In genomic region chr2:122762991-122763390, GRCm38 (mm10) we compare ENCODE assay signal across 30 mouse cellular contexts. TPM values are rescaled to one million over a fixed set of nuclear protein-coding genes. Genes with fewer than 3 reads are reported as not detected.
DNase-seq lines count a peak whose midpoint lies in the region; ATAC-seq lines count a peak whose summit lies in the region.
"Had no signal": no experiment of that assay in that cellular context is flagged by ENCODE, and none has a peak within 500 bp of the region (broad histone marks: within the 10 kb centered on the region; RNA-seq: fewer than 3 reads in every experiment).

No protein-coding gene starts in this region.

- H3K4me1 ChIP-seq in kidney, embryonic 16.5 days (ENCODE audit: insufficient read depth, low read length): no peaks in the 10 kb centered on the region; the same call in 1 of the 2 replicates
- peaks cover 5% of the 10 kb centered on the region; the same call in 1 of the 2 replicates for H3K4me1 ChIP-seq in kidney, embryonic 15.5 days
- 0 out of 2 replicates have a peak, but pooled peaks cover 6% of the 10 kb centered on the region for H3K4me1 ChIP-seq in liver, embryonic 12.5 days

- no peak overlapping the region for H3K4me3 ChIP-seq in kidney, embryonic 16.5 days (ENCODE audit: low read length)
- H3K4me3 ChIP-seq in kidney, embryonic 15.5 days (replicated peaks): no peak overlapping the region
- no peak overlapping the region for H3K4me3 ChIP-seq in liver, embryonic 12.5 days
- H3K4me3 ChIP-seq: embryonic facial prominence, embryonic 10.5 days; embryonic facial prominence, embryonic 13.5 days; erythroblast, embryonic 14.5 days; forebrain, embryonic 12.5 days had no signal

- no peaks in the 10 kb centered on the region for H3K36me3 ChIP-seq in kidney, embryonic 16.5 days (ENCODE audit: insufficient read depth, low read length)
- no peaks in the 10 kb centered on the region for H3K36me3 ChIP-seq in kidney, embryonic 15.5 days
- H3K36me3 ChIP-seq in liver, embryonic 12.5 days: no peaks in the 10 kb centered on the region
- H3K36me3 ChIP-seq: embryonic facial prominence, embryonic 10.5 days; embryonic facial prominence, embryonic 13.5 days; forebrain, embryonic 12.5 days; G1E had no signal

- 56% methylated on average over 3 of the region's 3 CpGs for WGBS in kidney, embryonic 16.5 days
- WGBS in kidney, embryonic 15.5 days: 63% methylated on average over 3 of the region's 3 CpGs
- WGBS in liver, embryonic 12.5 days (ENCODE audit: insufficient replicate concordance): 45% methylated on average over 3 of the region's 3 CpGs

- H3K9me3 ChIP-seq in kidney, embryonic 16.5 days (ENCODE audit: low read length): no peaks in the 10 kb centered on the region
- no peaks in the 10 kb centered on the region for H3K9me3 ChIP-seq in kidney, embryonic 15.5 days (replicated peaks)
- no peaks in the 10 kb centered on the region for H3K9me3 ChIP-seq in liver, embryonic 12.5 days (replicated peaks)
- H3K9me3 ChIP-seq: embryonic facial prominence, embryonic 10.5 days; embryonic facial prominence, embryonic 13.5 days; forebrain, embryonic 12.5 days; G1E had no signal

- peak; percentile 94 for DNase-seq in heart, adult 11 months
- DNase-seq in heart, adult 9 months (ENCODE audit: low spot score in 2 of 2): no peak
- DNase-seq in kidney, adult 9 months: no peak
- peak; percentile 17 for DNase-seq in kidney, postnatal 14 days
- DNase-seq: adrenal gland, postnatal 10 days; adrenal gland, postnatal 36 days; B cell, adult 2 months; cerebellum, adult 11-12 months; cerebellum, adult 8-10 months; cerebellum, postnatal 10 days; cerebellum, postnatal 36 days; embryo, embryonic 11 days; gastrocnemius, postnatal 14 days; heart, postnatal 4 days had no signal

- H3K27ac ChIP-seq in kidney, embryonic 16.5 days (ENCODE audit: low read length): no peak overlapping the region
- H3K27ac ChIP-seq in kidney, embryonic 15.5 days: no peak overlapping the region; the same call in 1 of the 2 replicates
- H3K27ac ChIP-seq in liver, embryonic 12.5 days: no peak overlapping the region
- H3K27ac ChIP-seq: embryonic facial prominence, embryonic 10.5 days; embryonic facial prominence, embryonic 13.5 days; forebrain, embryonic 12.5 days; hindbrain, embryonic 14.5 days; hindbrain, postnatal 0 days had no signal

- ATAC-seq in kidney, embryonic 16.5 days (ENCODE audit: low FRiP score, low TSS enrichment): peak; percentile 39; the same call in 1 of the 2 replicates
- ATAC-seq in kidney, embryonic 15.5 days (replicated peaks; ENCODE audit: low FRiP score): no peak; the same call in 1 of the 2 replicates
- 0 out of 2 replicates have a peak, but pooled peaks have one; percentile 9 for ATAC-seq in megakaryocyte progenitor cell, adult 5-6 weeks (replicated peaks; ENCODE audit: poor library complexity)
- no peak for ATAC-seq in liver, embryonic 12.5 days
- ATAC-seq: forebrain, embryonic 16.5 days; hindbrain, postnatal 0 days; inflammation-experienced regulatory T-cells, adult 6 months; intestine, embryonic 16.5 days; Patski had no signal

- no peak overlapping the region for H3K4me2 ChIP-seq in kidney, embryonic 16.5 days (replicated peaks; ENCODE audit: low read depth, low read length)
- H3K4me2 ChIP-seq in kidney, embryonic 15.5 days: no peak overlapping the region
- no peak overlapping the region for H3K4me2 ChIP-seq in liver, embryonic 12.5 days
- H3K4me2 ChIP-seq: embryonic facial prominence, embryonic 13.5 days; forebrain, embryonic 12.5 days; heart, embryonic 11.5 days; hindbrain, embryonic 14.5 days had no signal

- H3K27me3 ChIP-seq in kidney, embryonic 16.5 days (ENCODE audit: insufficient read depth, low read length): peaks cover 20% of the 10 kb centered on the region
- H3K27me3 ChIP-seq in kidney, embryonic 15.5 days: peaks cover 35% of the 10 kb centered on the region
- H3K27me3 ChIP-seq in liver, embryonic 12.5 days (replicated peaks): peaks cover 43% of the 10 kb centered on the region
- H3K27me3 ChIP-seq: Patski had no signal

- no peak overlapping the region for H3K9ac ChIP-seq in kidney, embryonic 16.5 days (replicated peaks; ENCODE audit: low read length)
- no peak overlapping the region for H3K9ac ChIP-seq in kidney, embryonic 15.5 days
- no peak overlapping the region for H3K9ac ChIP-seq in liver, embryonic 12.5 days
- H3K9ac ChIP-seq: embryonic facial prominence, embryonic 13.5 days; forebrain, embryonic 12.5 days; hindbrain, embryonic 14.5 days had no signal

RNA-seq across cellular contexts. Expression of gene Sqor, which starts 2.0 kb away (rescaled TPM):
- polyA plus RNA-seq in kidney, embryonic 16.5 days (2015; fragmentation: Nextera tagmentation; extraction: Ambion mirVana): 19.9 and 27.0 TPM in 2 replicates
- polyA plus RNA-seq in kidney, embryonic 15.5 days (2015; fragmentation: Nextera tagmentation; extraction: Ambion mirVana): 13.0 and 14.9 TPM in 2 replicates
- total RNA-seq in megakaryocyte progenitor cell, adult 5-6 weeks (2015): 29.5 and 34.6 TPM in 2 replicates
- 35.5 and 41.0 TPM in 2 replicates for total RNA-seq in megakaryocyte progenitor cell, adult 5-6 weeks (2017)
- polyA plus RNA-seq in liver, embryonic 12.5 days (2016; fragmentation: Nextera tagmentation; extraction: Ambion mirVana): 2.8 and 3.9 TPM in 2 replicates

RNA-seq across cellular contexts. Expression of gene Bloc1s6, which starts 24.7 kb away (rescaled TPM):
- polyA plus RNA-seq in kidney, embryonic 16.5 days (2015; fragmentation: Nextera tagmentation; extraction: Ambion mirVana): 59.4 and 63.5 TPM in 2 replicates
- polyA plus RNA-seq in kidney, embryonic 15.5 days (2015; fragmentation: Nextera tagmentation; extraction: Ambion mirVana): 50.0 and 54.0 TPM in 2 replicates
- total RNA-seq in megakaryocyte progenitor cell, adult 5-6 weeks (2015): 15.5 and 18.9 TPM in 2 replicates
- 18.8 and 28.1 TPM in 2 replicates for total RNA-seq in megakaryocyte progenitor cell, adult 5-6 weeks (2017)
- 23.2 and 24.2 TPM in 2 replicates for polyA plus RNA-seq in liver, embryonic 12.5 days (2016; fragmentation: Nextera tagmentation; extraction: Ambion mirVana)

Comparison
In these comparisons a context has a peak if more than half of its experiments do, and no peak if none do; other contexts are left out.
1. DNase-seq: peak in heart, adult 11 months (single experiment) and kidney, postnatal 14 days (single experiment); none in heart, adult 9 months (0 of 2) and kidney, adult 9 months (single experiment).
2. ATAC-seq: peak in kidney, embryonic 16.5 days (single experiment) and megakaryocyte progenitor cell, adult 5-6 weeks (single experiment); none in kidney, embryonic 15.5 days (single experiment) and liver, embryonic 12.5 days (single experiment).